In the genomic region with DNA sequence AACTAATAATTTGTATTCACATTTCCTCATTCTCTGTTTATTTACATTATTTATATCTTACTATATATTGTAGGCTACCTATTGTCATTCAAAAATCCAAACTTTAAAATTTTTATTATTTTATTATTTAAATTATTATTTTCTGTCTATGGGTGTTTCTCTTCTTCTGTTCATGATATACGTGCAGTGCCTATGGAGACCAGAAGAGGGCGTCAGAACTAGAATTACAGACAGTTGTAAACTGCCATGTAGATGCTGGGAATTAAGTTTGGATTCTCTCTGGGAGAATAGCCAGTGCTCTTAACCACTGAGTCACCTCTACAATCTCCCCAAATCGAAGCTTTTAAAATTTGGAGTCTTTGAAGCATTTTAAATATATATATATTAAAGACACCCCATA, we compare ENCODE assay signal across 14 mouse cellular contexts.
A peak's percentile ranks its signal among the peaks of the same experiment; 100 is the strongest.
DNase-seq lines count a peak whose midpoint lies in the region; ATAC-seq and TF ChIP-seq lines count a peak whose summit lies in the region.
"Had no signal": no experiment of that assay in that cellular context is flagged by ENCODE, and none has a peak within 500 bp of the region (broad histone marks: within the 10 kb centered on the region; RNA-seq: fewer than 3 reads in every experiment).

No protein-coding gene starts in this region.

- H3K4me3 ChIP-seq in intestine, postnatal 0 days (ENCODE audit: low read depth, low read length) = no peak overlapping the region
- no peak overlapping the region for H3K4me3 ChIP-seq in intestine, embryonic 15.5 days (replicated peaks)
- no peak overlapping the region for H3K4me3 ChIP-seq in midbrain, postnatal 0 days (ENCODE audit: low read depth, low read length)
- H3K4me3 ChIP-seq in midbrain, embryonic 13.5 days (replicated peaks) = no peak overlapping the region
- H3K4me3 ChIP-seq: kidney, embryonic 15.5 days; neural tube, embryonic 13.5 days had no signal

- no peak overlapping the region for H3K9ac ChIP-seq in intestine, postnatal 0 days (ENCODE audit: low read depth, low read length)
- no peak overlapping the region for H3K9ac ChIP-seq in intestine, embryonic 15.5 days
- no peak overlapping the region for H3K9ac ChIP-seq in midbrain, postnatal 0 days (replicated peaks; ENCODE audit: low read length, poor library complexity, severe bottlenecking)
- H3K9ac ChIP-seq in midbrain, embryonic 13.5 days (replicated peaks) = no peak overlapping the region
- H3K9ac ChIP-seq: kidney, embryonic 15.5 days; neural tube, embryonic 13.5 days had no signal

- H3K36me3 ChIP-seq in intestine, postnatal 0 days (ENCODE audit: control insufficient read depth, insufficient read depth) = no peaks in the 10 kb centered on the region
- no peaks in the 10 kb centered on the region for H3K36me3 ChIP-seq in intestine, embryonic 15.5 days
- H3K36me3 ChIP-seq in midbrain, postnatal 0 days (ENCODE audit: insufficient read depth, low read length) = no peaks in the 10 kb centered on the region; the same call in 1 of the 2 replicates
- H3K36me3 ChIP-seq in midbrain, embryonic 13.5 days = no peaks in the 10 kb centered on the region
- H3K36me3 ChIP-seq: kidney, embryonic 15.5 days; neural tube, embryonic 13.5 days had no signal

- 65% methylated on average over 3 of the region's 3 CpGs for WGBS in intestine, postnatal 0 days
- WGBS in intestine, embryonic 15.5 days = 63% methylated on average over 3 of the region's 3 CpGs
- WGBS in midbrain, postnatal 0 days = 68% methylated on average over 3 of the region's 3 CpGs
- 51% methylated on average over 3 of the region's 3 CpGs for WGBS in midbrain, embryonic 13.5 days

- H3K4me1 ChIP-seq in intestine, postnatal 0 days (replicated peaks; ENCODE audit: control insufficient read depth, insufficient read depth, low read length) = no peaks in the 10 kb centered on the region
- H3K4me1 ChIP-seq in intestine, embryonic 15.5 days (replicated peaks) = no peaks in the 10 kb centered on the region
- H3K4me1 ChIP-seq in midbrain, postnatal 0 days (ENCODE audit: insufficient read depth, low read length) = no peaks in the 10 kb centered on the region
- peaks cover 15% of the 10 kb centered on the region for H3K4me1 ChIP-seq in midbrain, embryonic 13.5 days (replicated peaks)
- H3K4me1 ChIP-seq: kidney, embryonic 15.5 days had no signal

- ATAC-seq in intestine, postnatal 0 days = no peak
- no peak for ATAC-seq in intestine, embryonic 15.5 days
- no peak for ATAC-seq in midbrain, postnatal 0 days (ENCODE audit: low FRiP score)
- no peak for ATAC-seq in midbrain, embryonic 13.5 days
- ATAC-seq in megakaryocyte, adult 5-6 weeks (ENCODE audit: poor library complexity, severe bottlenecking) = no peak

- no peaks in the 10 kb centered on the region for H3K9me3 ChIP-seq in intestine, postnatal 0 days (ENCODE audit: control insufficient read depth)
- H3K9me3 ChIP-seq in intestine, embryonic 15.5 days = no peaks in the 10 kb centered on the region
- H3K9me3 ChIP-seq in midbrain, postnatal 0 days (ENCODE audit: low read length) = no peaks in the 10 kb centered on the region
- no peaks in the 10 kb centered on the region for H3K9me3 ChIP-seq in midbrain, embryonic 13.5 days
- H3K9me3 ChIP-seq: kidney, embryonic 15.5 days; neural tube, embryonic 13.5 days had no signal

- H3K27me3 ChIP-seq in intestine, postnatal 0 days (replicated peaks; ENCODE audit: control insufficient read depth, insufficient read depth, low read length) = no peaks in the 10 kb centered on the region
- no peaks in the 10 kb centered on the region for H3K27me3 ChIP-seq in intestine, embryonic 15.5 days (replicated peaks)
- H3K27me3 ChIP-seq in midbrain, postnatal 0 days (ENCODE audit: insufficient read depth, low read length) = no peaks in the 10 kb centered on the region
- H3K27me3 ChIP-seq in midbrain, embryonic 13.5 days = no peaks in the 10 kb centered on the region
- H3K27me3 ChIP-seq: kidney, embryonic 15.5 days; neural tube, embryonic 13.5 days had no signal

- TF ChIP-seq CTCF in intestine, postnatal 0 days (IDR thresholded peaks at IDR 0.05; ENCODE audit: low read depth) = peak; percentile 37
- TF ChIP-seq CTCF in midbrain, postnatal 0 days (IDR thresholded peaks at IDR 0.05) = peak; percentile 57

- no peak overlapping the region for H3K27ac ChIP-seq in intestine, postnatal 0 days (ENCODE audit: low read depth, low read length)
- no peak overlapping the region for H3K27ac ChIP-seq in intestine, embryonic 15.5 days
- no peak overlapping the region for H3K27ac ChIP-seq in midbrain, postnatal 0 days (ENCODE audit: low read depth, low read length)
- H3K27ac ChIP-seq in midbrain, embryonic 13.5 days = no peak overlapping the region
- H3K27ac ChIP-seq: kidney, embryonic 15.5 days; neural tube, embryonic 13.5 days had no signal

- DNase-seq in cerebellum, postnatal 10 days = peak; percentile 36 to 60
- no peak for DNase-seq in cerebellum, adult 11-12 months
- no peak for DNase-seq in midbrain, postnatal 0 days (ENCODE audit: low spot score)
- no peak for DNase-seq in adipocyte (ENCODE audit: low spot score)
- DNase-seq: adrenal gland, postnatal 25 days; heart, postnatal 36 days; thymus, adult 2 months had no signal

- no peak overlapping the region for H3K4me2 ChIP-seq in intestine, postnatal 0 days (replicated peaks; ENCODE audit: low read depth)
- no peak overlapping the region for H3K4me2 ChIP-seq in intestine, embryonic 15.5 days (replicated peaks)
- no peak overlapping the region for H3K4me2 ChIP-seq in midbrain, postnatal 0 days (ENCODE audit: low read depth, low read length, poor library complexity, severe bottlenecking)
- H3K4me2 ChIP-seq in midbrain, embryonic 13.5 days (replicated peaks) = no peak overlapping the region
- H3K4me2 ChIP-seq: kidney, embryonic 15.5 days; midbrain, embryonic 11.5 days; neural tube, embryonic 13.5 days had no signal

Comparison
In these comparisons a context has a peak if more than half of its experiments do, and no peak if none do; other contexts are left out.
1. DNase-seq: peak in cerebellum, postnatal 10 days (2 of 2); none in cerebellum, adult 11-12 months (single experiment), midbrain, postnatal 0 days (single experiment) and adipocyte (single experiment).